Mouse (Mus musculus): ENCODE results near the gene Flt1.

DNA sequence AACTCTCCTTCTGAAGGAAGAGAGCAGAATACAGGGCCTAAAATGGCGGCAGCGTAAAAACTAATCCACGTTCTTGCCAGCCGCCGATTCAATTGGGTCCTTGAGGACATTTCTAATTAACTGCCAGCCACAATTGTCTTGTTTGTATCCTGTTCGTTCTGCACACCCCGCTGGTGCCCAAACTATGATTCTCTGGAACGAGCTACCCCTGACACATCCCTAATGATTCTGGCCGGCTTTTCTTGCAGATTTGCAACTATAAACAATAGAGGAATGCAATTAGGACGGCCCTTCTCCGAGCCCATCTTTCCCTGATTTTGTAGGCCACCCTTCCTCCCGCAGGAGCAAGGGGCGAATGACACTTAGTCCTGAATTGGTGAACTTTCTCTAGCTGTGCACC, 59.9 kb downstream of the Flt1 start:
- TF ChIP-seq CTCF (IDR thresholded peaks at IDR 0.05; ENCODE audit: extremely low read depth, insufficient read length, insufficient replicate concordance, low read depth, low read length) (no peak), POLR2A (IDR thresholded peaks at IDR 0.05; ENCODE audit: low read depth, low read length) (no peak)
